Mouse (Mus musculus): ENCODE data around the gene 4930524J08Rik. TPM values are rescaled to one million over a fixed set of nuclear protein-coding genes. Genes with fewer than 3 reads are reported as not detected.
A peak's percentile ranks its signal among the peaks of the same experiment; 100 is the strongest.

Gene 4930524J08Rik
- polyA plus RNA-seq, 1 experiment from 2014 or later, result 3.5 TPM

GRCm38 (mm10) chr5:99959236-99959936 lies 19.5 kb upstream of the 4930524J08Rik start:
- no peak overlapping the region for H3K9ac ChIP-seq (ENCODE audit: low read length)
- 76% methylated on average over 2 of the region's 2 CpGs for WGBS
- H3K9me3 ChIP-seq (replicated peaks; ENCODE audit: control insufficient read depth, low read length), result no peaks in the 10 kb centered on the region
- H3K4me3 ChIP-seq (ENCODE audit: low read depth, low read length), result no peak overlapping the region
- no peak for ATAC-seq
- H3K36me3 ChIP-seq (ENCODE audit: control insufficient read depth, insufficient read depth, low read length), result peaks cover 54% of the 10 kb centered on the region
- DNase-seq (ENCODE audit: low spot score), result no peak
- no peak overlapping the region for H3K27ac ChIP-seq (ENCODE audit: low read depth, low read length)
- H3K27me3 ChIP-seq (replicated peaks; ENCODE audit: control insufficient read depth, insufficient read depth, low read length), result no peaks in the 10 kb centered on the region
- H3K4me2 ChIP-seq (ENCODE audit: low read length), result no peak overlapping the region
- H3K4me1 ChIP-seq (ENCODE audit: control insufficient read depth, insufficient read depth, low read length), result peaks cover 2% of the 10 kb centered on the region; the same call in 1 of the 2 replicates

- no peak overlapping the region for H3K4me3 ChIP-seq (ENCODE audit: low read depth, low read length)
- 77% methylated on average over 2 of the region's 2 CpGs for WGBS
- no peaks in the 10 kb centered on the region for H3K4me1 ChIP-seq (ENCODE audit: control insufficient read depth, insufficient read depth, low read length)
- no peaks in the 10 kb centered on the region for H3K27me3 ChIP-seq (replicated peaks; ENCODE audit: control insufficient read depth, insufficient read depth, low read length)
- DNase-seq (ENCODE audit: low spot score), result no peak
- H3K9me3 ChIP-seq (replicated peaks; ENCODE audit: control insufficient read depth, low read length), result no peaks in the 10 kb centered on the region
- no peak overlapping the region for H3K4me2 ChIP-seq (ENCODE audit: low read length)
- H3K36me3 ChIP-seq (ENCODE audit: control insufficient read depth, insufficient read depth, low read length), result peaks cover 58% of the 10 kb centered on the region
- no peak for ATAC-seq
- no peak overlapping the region for H3K27ac ChIP-seq (ENCODE audit: low read depth, low read length)
- H3K9ac ChIP-seq (ENCODE audit: low read length), result no peak overlapping the region
Observed at GRCm38 (mm10) chr5:99959960-99960359, 18.9 kb upstream of the 4930524J08Rik start.

- H3K4me1 ChIP-seq (ENCODE audit: control insufficient read depth, insufficient read depth, low read length), result peaks cover 23% of the 10 kb centered on the region
- H3K36me3 ChIP-seq (ENCODE audit: control insufficient read depth, insufficient read depth, low read length), result peaks cover 19% of the 10 kb centered on the region
- no peak overlapping the region for H3K27ac ChIP-seq (ENCODE audit: low read depth, low read length)
- H3K4me3 ChIP-seq (ENCODE audit: low read depth, low read length), result no peak overlapping the region
- H3K4me2 ChIP-seq (ENCODE audit: low read length), result peak overlapping the region; percentile 87
- ATAC-seq (no peak), DNase-seq (ENCODE audit: low spot score) (no peak)
- H3K9me3 ChIP-seq (replicated peaks; ENCODE audit: control insufficient read depth, low read length), result no peaks in the 10 kb centered on the region
- no peak overlapping the region for H3K9ac ChIP-seq (ENCODE audit: low read length)
- H3K27me3 ChIP-seq (replicated peaks; ENCODE audit: control insufficient read depth, insufficient read depth, low read length), result no peaks in the 10 kb centered on the region
- WGBS, result 32% methylated on average over 2 of the region's 2 CpGs
Observed at GRCm38 (mm10) chr5:99973941-99974340, 4.9 kb upstream of the 4930524J08Rik start.

GRCm38 (mm10) chr5:99975061-99975460 lies 3.8 kb upstream of the 4930524J08Rik start:
- H3K4me1 ChIP-seq (ENCODE audit: control insufficient read depth, insufficient read depth, low read length), result peaks cover 26% of the 10 kb centered on the region
- H3K36me3 ChIP-seq (ENCODE audit: control insufficient read depth, insufficient read depth, low read length), result peaks cover 17% of the 10 kb centered on the region; the same call in 1 of the 2 replicates
- H3K4me2 ChIP-seq (ENCODE audit: low read length), result peak overlapping the region; percentile 87
- no peak for ATAC-seq
- H3K27ac ChIP-seq (ENCODE audit: low read depth, low read length), result no peak overlapping the region
- peak overlapping the region; percentile 98; the same call in 1 of the 2 replicates for H3K4me3 ChIP-seq (ENCODE audit: low read depth, low read length)
- 46% methylated on average over 4 of the region's 4 CpGs for WGBS
- no peaks in the 10 kb centered on the region for H3K9me3 ChIP-seq (replicated peaks; ENCODE audit: control insufficient read depth, low read length)
- no peaks in the 10 kb centered on the region for H3K27me3 ChIP-seq (replicated peaks; ENCODE audit: control insufficient read depth, insufficient read depth, low read length)
- no peak overlapping the region for H3K9ac ChIP-seq (ENCODE audit: low read length)
- DNase-seq (ENCODE audit: low spot score), result no peak

- Histone ChIP-seq H3K4me1 (ENCODE audit: control insufficient read depth, insufficient read depth, low read length) (peaks cover 26% of the 10 kb centered on the region), H3K4me3 (ENCODE audit: low read depth, low read length) (peak overlapping the region; percentile 98), H3K36me3 (ENCODE audit: control insufficient read depth, insufficient read depth, low read length) (peaks cover 11% of the 10 kb centered on the region; the same call in 1 of the 2 replicates), H3K9me3 (replicated peaks; ENCODE audit: control insufficient read depth, low read length) (no peaks in the 10 kb centered on the region), H3K9ac (ENCODE audit: low read length) (peak overlapping the region; percentile 40; the same call in 1 of the 2 replicates), H3K27me3 (replicated peaks; ENCODE audit: control insufficient read depth, insufficient read depth, low read length) (no peaks in the 10 kb centered on the region), H3K27ac (ENCODE audit: low read depth, low read length) (no peak overlapping the region), H3K4me2 (ENCODE audit: low read length) (peak overlapping the region; percentile 87)
- WGBS, result 58% methylated on average over 1 of the region's 1 CpGs
- DNase-seq (ENCODE audit: low spot score) (no peak), ATAC-seq (no peak)
Observed at GRCm38 (mm10) chr5:99975776-99976175, 3.1 kb upstream of the 4930524J08Rik start.

GRCm38 (mm10) chr5:99976334-99976955 lies 2.4 kb upstream of the 4930524J08Rik start:
- 7% methylated on average over 8 of the region's 8 CpGs for WGBS
- ATAC-seq, result no peak

GRCm38 (mm10) chr5:99977516-99978301 lies 1.2 kb upstream of the 4930524J08Rik start:
- Histone ChIP-seq H3K9ac (ENCODE audit: low read length) (peak overlapping the region; percentile 98), H3K9me3 (replicated peaks; ENCODE audit: control insufficient read depth, low read length) (no peaks in the 10 kb centered on the region), H3K27me3 (replicated peaks; ENCODE audit: control insufficient read depth, insufficient read depth, low read length) (no peaks in the 10 kb centered on the region), H3K4me2 (ENCODE audit: low read length) (peak overlapping the region; percentile 87), H3K27ac (ENCODE audit: low read depth, low read length) (peak overlapping the region; percentile 98), H3K36me3 (ENCODE audit: control insufficient read depth, insufficient read depth, low read length) (peaks cover 10% of the 10 kb centered on the region; the same call in 1 of the 2 replicates), H3K4me3 (ENCODE audit: low read depth, low read length) (peak overlapping the region; percentile 98), H3K4me1 (ENCODE audit: control insufficient read depth, insufficient read depth, low read length) (peaks cover 26% of the 10 kb centered on the region)
- ATAC-seq (peak; percentile 54), DNase-seq (ENCODE audit: low spot score) (peak; percentile 87)
- under 1% methylated on average over 43 of the region's 50 CpGs for WGBS

More at GRCm38 (mm10) chr5:99976334-99976955, 2.4 kb upstream of the 4930524J08Rik start:
- Histone ChIP-seq H3K36me3 (ENCODE audit: control insufficient read depth, insufficient read depth, low read length) (peaks cover 10% of the 10 kb centered on the region; the same call in 1 of the 2 replicates), H3K9me3 (replicated peaks; ENCODE audit: control insufficient read depth, low read length) (no peaks in the 10 kb centered on the region), H3K27me3 (replicated peaks; ENCODE audit: control insufficient read depth, insufficient read depth, low read length) (no peaks in the 10 kb centered on the region), H3K4me3 (ENCODE audit: low read depth, low read length) (peak overlapping the region; percentile 98), H3K4me2 (ENCODE audit: low read length) (peak overlapping the region; percentile 87), H3K4me1 (ENCODE audit: control insufficient read depth, insufficient read depth, low read length) (peaks cover 26% of the 10 kb centered on the region), H3K27ac (ENCODE audit: low read depth, low read length) (no peak overlapping the region), H3K9ac (ENCODE audit: low read length) (peak overlapping the region; percentile 98)
- peak; percentile 35 for DNase-seq (ENCODE audit: low spot score)

GRCm38 (mm10) chr5:99983452-99984061 lies 4.7 kb downstream of the 4930524J08Rik start:
- Histone ChIP-seq H3K27ac (ENCODE audit: low read depth, low read length) (no peak overlapping the region), H3K27me3 (replicated peaks; ENCODE audit: control insufficient read depth, insufficient read depth, low read length) (no peaks in the 10 kb centered on the region), H3K4me2 (ENCODE audit: low read length) (no peak overlapping the region), H3K9ac (ENCODE audit: low read length) (no peak overlapping the region), H3K36me3 (ENCODE audit: control insufficient read depth, insufficient read depth, low read length) (no peaks in the 10 kb centered on the region), H3K4me3 (ENCODE audit: low read depth, low read length) (no peak overlapping the region), H3K4me1 (ENCODE audit: control insufficient read depth, insufficient read depth, low read length) (peaks cover 3% of the 10 kb centered on the region; the same call in 1 of the 2 replicates), H3K9me3 (replicated peaks; ENCODE audit: control insufficient read depth, low read length) (no peaks in the 10 kb centered on the region)
- DNase-seq (ENCODE audit: low spot score) (no peak), ATAC-seq (no peak)
- WGBS, result 92% methylated on average over 9 of the region's 9 CpGs

Measured in forebrain, embryonic 14.5 days (tissue).